Mouse (Mus musculus): ENCODE results near the gene 6030468B19Rik. TPM values are rescaled to one million over a fixed set of nuclear protein-coding genes. Genes with fewer than 3 reads are reported as not detected.
A peak's percentile ranks its signal among the peaks of the same experiment; 100 is the strongest.
"Not testable (repeated sequence)": the region's sequence is repeated elsewhere in the genome, so short reads cannot be mapped to it uniquely, and the experiment has no call there.

Gene 6030468B19Rik
- total RNA-seq, 2 experiments from 2014 or later = 0.34 to 0.46 TPM

DNA sequence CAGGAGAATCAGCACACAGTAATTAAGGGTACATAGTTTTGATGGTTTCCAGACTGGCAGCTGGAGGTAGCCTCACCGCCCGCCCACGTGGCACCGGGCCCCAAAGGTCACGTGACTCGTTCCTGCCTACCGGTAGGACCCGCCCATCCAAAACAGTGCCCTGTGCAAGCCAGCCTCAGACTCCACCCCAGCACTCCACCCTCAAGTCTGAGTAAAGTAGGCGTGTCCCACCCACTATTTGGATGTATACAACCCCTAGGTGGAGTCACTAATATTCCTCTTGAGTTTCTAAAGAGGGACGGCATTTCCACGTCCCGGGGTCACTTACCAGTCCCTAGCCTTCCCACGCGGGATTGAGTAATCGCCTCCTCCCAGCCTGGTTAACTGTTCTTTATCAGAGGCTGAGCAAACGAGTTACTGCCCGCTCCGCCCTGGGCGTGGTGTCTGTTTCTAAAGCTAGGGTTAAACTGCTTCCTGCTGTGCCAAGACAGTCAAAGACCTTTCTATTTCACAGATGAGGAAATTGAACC is 16.8 kb upstream of the 6030468B19Rik start:
- peak overlapping the region; percentile 50 for H3K4me3 ChIP-seq
- H3K27ac ChIP-seq = peak overlapping the region; percentile 89
- DNase-seq (ENCODE audit: low spot score in 2 of 2) = no peak
- TF ChIP-seq CTCF (conservative IDR thresholded peaks at IDR 0.05) = peak; percentile 26

DNA sequence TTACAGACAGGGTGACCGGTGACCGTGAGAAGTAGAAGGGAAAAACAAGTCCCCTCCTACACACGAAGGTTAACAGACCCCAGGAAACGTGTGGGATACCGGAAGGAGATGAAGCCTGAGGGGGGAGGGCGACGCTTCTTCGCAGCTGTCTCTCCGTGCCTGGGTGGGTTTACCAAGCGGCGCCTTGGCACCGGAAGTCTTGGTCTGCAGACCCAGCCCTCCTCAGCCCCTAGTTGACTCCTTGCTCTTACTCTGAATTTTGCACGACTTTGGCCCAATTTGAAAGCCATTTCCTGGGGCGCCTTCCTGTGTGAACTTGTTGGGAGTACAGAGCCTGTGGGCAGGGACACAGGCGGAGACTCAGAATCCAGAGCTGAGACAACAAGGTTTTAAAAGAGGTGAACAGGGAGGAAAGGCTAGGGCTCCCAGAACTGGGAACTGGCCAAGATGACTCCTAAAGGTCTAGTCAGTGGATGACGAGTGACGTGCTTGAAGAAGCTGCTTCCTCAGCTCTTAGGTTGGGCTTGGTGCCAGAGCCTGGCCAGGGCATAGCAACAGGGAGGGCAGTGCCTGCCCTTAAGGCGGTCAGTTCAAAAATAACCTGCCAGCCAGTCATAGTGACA is 16.1 kb upstream of the 6030468B19Rik start:
- TF ChIP-seq CTCF (conservative IDR thresholded peaks at IDR 0.05) = no peak
- no peak for DNase-seq (ENCODE audit: low spot score in 2 of 2)
- H3K27ac ChIP-seq = peak overlapping the region; percentile 89; the same call in 1 of the 2 replicates

GRCm38 (mm10) chr11:117781993-117782704 is 15.3 kb upstream of the 6030468B19Rik start, which contains the start of the genes Tmc8 and Tmc6:
Gene Tmc8, plus strand, starts transcription at chr11:117782076.
Gene Tmc6, minus strand, starts transcription at chr11:117782198.
- peak within 1 kb of the TSS; percentile 89 for H3K27ac ChIP-seq
- no peak for DNase-seq (ENCODE audit: low spot score in 2 of 2)
- TF ChIP-seq CTCF (conservative IDR thresholded peaks at IDR 0.05) = no peak
- H3K4me3 ChIP-seq = peak within 1 kb of the TSS; percentile 50

More for the DNA sequence above, 16.1 kb upstream of the 6030468B19Rik start:
- H3K4me3 ChIP-seq = no peak overlapping the region; the same call in 1 of the 2 replicates

- Histone ChIP-seq H3K4me3 (peak overlapping the region; percentile 43), H3K27ac (peak overlapping the region; percentile 52)
- TF ChIP-seq CTCF (conservative IDR thresholded peaks at IDR 0.05) = no peak
- no peak for DNase-seq (ENCODE audit: low spot score in 2 of 2)
These were observed 14.8 kb upstream of the 6030468B19Rik start for GRCm38 (mm10) chr11:117782705-117783034.

- H3K4me3 ChIP-seq = peak overlapping the region; percentile 43
- peak overlapping the region; percentile 52 for H3K27ac ChIP-seq
- no peak for DNase-seq (ENCODE audit: low spot score in 2 of 2)
- peak; percentile 91 for TF ChIP-seq CTCF (conservative IDR thresholded peaks at IDR 0.05)
These were observed 14.4 kb upstream of the 6030468B19Rik start for GRCm38 (mm10) chr11:117783089-117783488.

- no peak for DNase-seq (ENCODE audit: low spot score in 2 of 2)
- H3K27ac ChIP-seq = no peak overlapping the region
- H3K4me3 ChIP-seq = no peak overlapping the region
- TF ChIP-seq CTCF (conservative IDR thresholded peaks at IDR 0.05) = no peak
These were observed 13.7 kb upstream of the 6030468B19Rik start for GRCm38 (mm10) chr11:117783683-117784309.

GRCm38 (mm10) chr11:117786294-117786693 is 11.2 kb upstream of the 6030468B19Rik start:
- Histone ChIP-seq H3K27ac (no peak overlapping the region), H3K4me3 (no peak overlapping the region)
- no peak for DNase-seq (ENCODE audit: low spot score in 2 of 2)
- peak; percentile 81 for TF ChIP-seq CTCF (conservative IDR thresholded peaks at IDR 0.05)

GRCm38 (mm10) chr11:117788481-117788880 is 9.0 kb upstream of the 6030468B19Rik start:
- not testable (repeated sequence) for DNase-seq (ENCODE audit: low spot score in 2 of 2); H3K4me3 ChIP-seq; H3K27ac ChIP-seq

DNA sequence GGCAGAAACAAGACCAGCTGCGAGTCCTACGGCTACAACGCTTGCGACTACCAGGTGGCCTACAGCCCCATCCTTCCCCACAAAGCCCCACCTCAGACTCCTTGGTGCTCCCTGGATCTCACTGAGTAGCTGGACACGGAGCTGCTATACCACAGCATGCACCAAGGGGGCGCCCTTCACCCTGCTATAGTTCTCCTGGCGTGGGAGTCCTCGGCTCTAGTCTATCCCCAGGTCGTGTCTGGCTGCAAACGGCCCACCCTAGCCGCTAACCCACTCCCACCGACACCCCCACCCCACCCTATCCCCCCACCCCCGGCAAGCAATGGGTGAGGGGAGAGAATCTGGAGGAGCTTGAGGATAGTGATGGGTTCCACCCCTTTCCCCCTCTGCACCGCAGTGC is 7.2 kb upstream of the 6030468B19Rik start:
- TF ChIP-seq CTCF (conservative IDR thresholded peaks at IDR 0.05) = peak; percentile 89
- H3K27ac ChIP-seq = no peak overlapping the region
- H3K4me3 ChIP-seq = no peak overlapping the region
- DNase-seq (ENCODE audit: low spot score in 2 of 2) = peak in 1 of 2 experiments; percentile 74

GRCm38 (mm10) chr11:117790703-117791440 is 6.6 kb upstream of the 6030468B19Rik start:
- DNase-seq (ENCODE audit: low spot score in 2 of 2) = no peak
- no peak overlapping the region for H3K27ac ChIP-seq
- H3K4me3 ChIP-seq = no peak overlapping the region
- TF ChIP-seq CTCF (conservative IDR thresholded peaks at IDR 0.05) = no peak; the same call in 1 of the 2 replicates

GRCm38 (mm10) chr11:117791441-117791761 is 6.1 kb upstream of the 6030468B19Rik start:
- Histone ChIP-seq H3K27ac (no peak overlapping the region), H3K4me3 (no peak overlapping the region)
- no peak for DNase-seq (ENCODE audit: low spot score in 2 of 2)
- no peak for TF ChIP-seq CTCF (conservative IDR thresholded peaks at IDR 0.05)

DNA sequence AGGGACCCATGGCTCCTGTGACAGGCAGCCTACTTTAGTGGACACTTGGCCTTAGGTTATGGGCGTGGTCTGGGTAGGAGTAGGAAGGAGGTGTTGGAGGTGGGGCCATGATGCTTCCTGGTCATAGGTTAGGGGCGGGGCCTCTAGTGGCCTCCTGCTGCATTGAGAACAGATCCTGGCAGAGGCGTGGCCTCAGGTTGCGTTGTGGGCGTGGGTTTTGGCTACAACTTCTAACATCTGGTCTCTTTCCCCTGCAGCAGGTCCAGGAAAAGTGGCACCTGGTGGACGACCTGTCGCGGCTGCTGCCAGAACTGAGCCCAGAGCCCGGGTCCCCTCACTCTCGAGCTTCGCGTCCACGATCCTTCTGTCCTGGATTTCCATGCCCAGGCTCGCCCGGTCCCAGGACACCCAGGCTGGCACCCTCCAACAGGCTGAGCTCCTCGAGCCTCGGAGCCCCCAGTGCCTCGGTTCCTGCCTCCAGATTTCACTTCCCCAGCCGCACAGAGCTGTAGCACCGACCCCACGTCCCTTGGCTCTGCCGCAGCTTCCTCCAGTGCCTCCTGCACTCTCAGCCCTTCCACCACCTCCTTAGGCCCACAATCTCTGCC is 5.1 kb upstream of the 6030468B19Rik start:
- no peak for DNase-seq (ENCODE audit: low spot score in 2 of 2)
- H3K4me3 ChIP-seq = no peak overlapping the region
- no peak overlapping the region for H3K27ac ChIP-seq
- TF ChIP-seq CTCF (conservative IDR thresholded peaks at IDR 0.05) = no peak
